Mouse (Mus musculus): ENCODE results near the gene Gm5286.
"Not testable (repeated sequence)": the region's sequence is repeated elsewhere in the genome, so short reads cannot be mapped to it uniquely, and the experiment has no call there.

The Gm5286 gene

GRCm38 (mm10) chr3:94196414-94196813 lies at the start of gene Gm5286:
TSS of gene Gm5286 (plus strand) at chr3:94196714.
- not testable (repeated sequence) for DNase-seq

GRCm38 (mm10) chr3:94167351-94167750 lies 29.2 kb upstream of the Gm5286 start:
- not testable (repeated sequence) for DNase-seq

DNA sequence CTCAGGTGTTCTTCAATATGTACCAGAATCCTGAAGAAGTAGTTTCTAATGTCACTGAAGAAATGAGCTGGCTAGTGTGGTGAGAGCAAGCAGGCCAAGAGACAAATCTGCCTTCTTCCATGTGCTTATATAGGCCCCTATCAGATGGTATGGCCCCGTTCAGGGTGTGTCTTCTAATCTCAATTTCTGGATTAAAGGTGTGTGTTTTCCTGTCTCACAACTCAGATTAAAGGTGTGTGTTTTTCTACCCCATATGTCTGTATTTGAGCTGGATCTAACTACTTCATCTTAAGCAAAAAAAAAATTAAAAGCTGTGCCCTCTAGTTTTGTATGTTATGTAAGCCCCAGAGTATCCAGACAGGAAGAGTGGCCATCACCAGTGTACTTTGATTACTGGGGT lies 18.4 kb upstream of the Gm5286 start, which contains the start of gene Gm10696:
Gene Gm10696, minus strand, starts transcription at position 101 of the 400 bp plus-strand sequence.
- not testable (repeated sequence) for DNase-seq
